ENCODE assay signal across 35 mouse cellular contexts in genomic region chr8:105689256-105689982, GRCm38 (mm10). TPM values are rescaled to one million over a fixed set of nuclear protein-coding genes. Genes with fewer than 3 reads are reported as not detected.
"Had no signal": no experiment of that assay in that cellular context is flagged by ENCODE, and none has a peak within 500 bp of the region (broad histone marks: within the 10 kb centered on the region; RNA-seq: fewer than 3 reads in every experiment).

No protein-coding gene starts in this region.

- H3K27me3 ChIP-seq: hindbrain, embryonic 13.5 days; hindbrain, embryonic 15.5 days; kidney, embryonic 15.5 days had no signal

- H3K36me3 ChIP-seq: hindbrain, embryonic 15.5 days; liver, embryonic 13.5 days had no signal

- H3K27ac ChIP-seq: heart, embryonic 10.5 days; hindbrain, embryonic 13.5 days; hindbrain, embryonic 15.5 days; hindbrain, postnatal 0 days; kidney, embryonic 15.5 days; kidney, postnatal 0 days; limb, embryonic 13.5 days; limb, embryonic 15.5 days; liver, embryonic 13.5 days; liver, embryonic 15.5 days had no signal

- H3K4me3 ChIP-seq: heart, embryonic 10.5 days; heart, embryonic 12.5 days; hindbrain, embryonic 13.5 days; hindbrain, embryonic 15.5 days; kidney, embryonic 15.5 days; limb, embryonic 13.5 days; limb, embryonic 15.5 days; liver, embryonic 13.5 days; liver, embryonic 15.5 days had no signal

- H3K9ac ChIP-seq: heart, embryonic 12.5 days; hindbrain, embryonic 13.5 days; hindbrain, embryonic 15.5 days; kidney, embryonic 15.5 days; limb, embryonic 13.5 days; limb, embryonic 15.5 days; liver, embryonic 13.5 days; liver, embryonic 15.5 days; liver, postnatal 0 days had no signal

- H3K4me2 ChIP-seq: heart, embryonic 12.5 days; hindbrain, embryonic 13.5 days; hindbrain, embryonic 15.5 days; kidney, embryonic 15.5 days; limb, embryonic 13.5 days; limb, embryonic 15.5 days; liver, embryonic 11.5 days; liver, embryonic 13.5 days; liver, embryonic 15.5 days had no signal

- H3K9me3 ChIP-seq: hindbrain, embryonic 13.5 days; hindbrain, embryonic 15.5 days; kidney, embryonic 15.5 days; limb, embryonic 15.5 days; liver, embryonic 13.5 days; liver, embryonic 15.5 days had no signal

- DNase-seq: gastrocnemius, postnatal 14 days; gastrocnemius, postnatal 36 days; heart, adult 18-20 months; heart, postnatal 10 days; heart, postnatal 36 days; kidney, adult 18-20 months; kidney, adult 9 months; kidney, postnatal 14 days; kidney, postnatal 36 days; layer of hippocampus, adult 9-11 months; layer of hippocampus, postnatal 36 days; left cerebral cortex, postnatal 4 days; liver, embryonic 13.5 days; liver, postnatal 0 days had no signal

- ATAC-seq: hindbrain, postnatal 0 days; intestine, embryonic 16.5 days; liver, postnatal 0 days had no signal

RNA-seq across cellular contexts. Expression of gene Carmil2, which starts 3.3 kb away (rescaled TPM):
- total RNA-seq: gastrocnemius, adult 8-10 months had no signal

RNA-seq across cellular contexts. Expression of gene 4933405L10Rik, which starts 18.0 kb away (rescaled TPM):
- total RNA-seq: gastrocnemius, adult 18-20 months; gastrocnemius, adult 8-10 months; gastrocnemius, postnatal 14 days; gastrocnemius, postnatal 36 days; heart, adult 18-20 months; heart, adult 8-10 months; heart, postnatal 10 days; heart, postnatal 36 days; hindbrain, postnatal 0 days; layer of hippocampus, postnatal 14 days; layer of hippocampus, postnatal 36 days; left cerebral cortex, postnatal 4 days had no signal
- polyA plus RNA-seq: gonadal fat pad, adult 2 months; heart, embryonic 10.5 days; heart, embryonic 12.5 days; heart, embryonic 14.5 days; heart, embryonic 16.5 days; intestine, embryonic 14.5 days; intestine, embryonic 16.5 days; large intestine, adult 2 months; limb, embryonic 13.5 days; liver, embryonic 13.5 days; liver, embryonic 15.5 days; liver, postnatal 0 days had no signal
